Mouse (Mus musculus) midbrain, embryonic 13.5 days (tissue): Measurements from ENCODE around the gene Selenof. TPM values are rescaled to one million over a fixed set of nuclear protein-coding genes. Genes with fewer than 3 reads are reported as not detected.
A peak's percentile ranks its signal among the peaks of the same experiment; 100 is the strongest.

Source experiments
- ATAC-seq: fragments of 200-750 bp; cut with Nextera tagmentation; 2 replicates; pipeline ENCODE4 v1.8.0; 2017; ENCODE audit warnings: mild to moderate bottlenecking, moderate TSS enrichment, moderate library complexity
- H3K27ac ChIP-seq: fragments of 300-500 bp; sonication (generic); 2 replicates; pipeline ENCODE4 v1.5.1; 2015; ENCODE audit warnings: inconsistent platforms, mild to moderate bottlenecking, moderate library complexity
- H3K27me3 ChIP-seq: fragments of 300-500 bp; sonication (generic); 2 replicates; pipeline ENCODE4 v1.6.1; 2015; ENCODE audit warnings: mild to moderate bottlenecking, inconsistent platforms
- H3K36me3 ChIP-seq: fragments of 300-500 bp; sonication (generic); 2 replicates; pipeline ENCODE4 v1.6.1; 2015; ENCODE audit warnings: mild to moderate bottlenecking, inconsistent platforms
- H3K4me1 ChIP-seq: fragments of 300-500 bp; sonication (generic); replicated peaks from 2 replicates; pipeline ENCODE4 v1.6.1; 2015; ENCODE audit warnings: inconsistent platforms
- H3K4me2 ChIP-seq: fragments of 300-500 bp; sonication (generic); replicated peaks from 2 replicates; pipeline ENCODE4 v1.6.1; 2015; ENCODE audit warnings: moderate library complexity, mild to moderate bottlenecking, inconsistent platforms
- H3K4me3 ChIP-seq: fragments of 300-500 bp; sonication (generic); replicated peaks from 2 replicates; pipeline ENCODE4 v1.5.1; 2015; ENCODE audit warnings: mild to moderate bottlenecking, inconsistent platforms
- H3K9ac ChIP-seq: fragments of 300-500 bp; sonication (generic); replicated peaks from 2 replicates; pipeline ENCODE4 v1.6.1; 2015; ENCODE audit warnings: mild to moderate bottlenecking, inconsistent platforms
- H3K9me3 ChIP-seq: fragments of 300-500 bp; sonication (generic); 2 replicates; pipeline ENCODE4 v1.6.1; 2016; ENCODE audit warnings: mild to moderate bottlenecking, inconsistent platforms
- WGBS: fragments of 180-500 bp; shearing (Covaris S2); methylation state at CpG from one replicate; pipeline ENCODE4 v1.1.7; 2015; 5-methylcytosine and 5-hydroxymethylcytosine counted together
- polyA plus RNA-seq: library from polyadenylated mRNA; unstranded; fragments of >200 nt; fragmentation: Nextera tagmentation; extraction: Ambion mirVana; gene quantifications from 2 replicates; pipeline ENCODE4 v1.2.1, GENCODE M21; 2015

The Selenof gene
- polyA plus RNA-seq = 518 and 526 TPM in 2 replicates

DNA sequence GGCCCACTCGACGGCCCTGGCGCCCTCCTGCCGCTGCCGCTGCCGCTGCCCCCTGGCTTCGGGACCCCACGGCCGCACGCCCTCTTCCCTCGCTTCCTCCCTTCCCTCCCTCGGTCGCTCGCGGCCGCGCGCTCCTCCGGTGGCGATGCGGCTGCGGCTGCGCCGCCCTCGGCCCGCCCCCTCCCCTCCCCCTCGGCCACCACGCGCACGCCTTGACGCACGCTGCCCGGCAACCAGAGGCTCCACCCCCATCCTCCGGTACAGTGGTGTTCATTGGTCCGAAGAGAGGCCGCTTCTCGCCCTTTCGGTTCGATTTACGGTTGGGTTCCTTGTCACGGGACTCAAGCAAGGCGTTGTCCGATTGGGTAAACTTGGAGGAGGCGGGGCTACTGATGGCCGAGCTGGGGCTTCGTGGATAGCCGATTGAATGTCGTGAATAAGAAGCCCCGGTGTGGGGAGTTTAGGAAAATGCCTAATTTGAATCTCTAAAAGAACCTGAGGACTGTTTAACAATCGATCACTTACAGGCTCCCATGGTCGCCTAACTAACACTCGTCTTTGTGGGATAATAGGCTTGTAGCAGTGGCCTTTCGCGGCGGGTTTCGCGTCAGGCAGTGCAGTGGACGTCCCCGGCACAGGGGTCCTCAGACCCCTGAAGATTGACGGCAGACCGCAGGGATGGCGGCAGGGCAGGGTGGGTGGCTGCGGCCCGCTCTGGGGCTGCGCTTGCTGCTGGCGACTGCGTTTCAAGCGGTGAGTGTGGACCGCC, at the start of gene Selenof, which contains the start of gene Hs2st1:
Gene Selenof (plus strand): TSS at position 258 of the 769 bp plus-strand sequence.
Gene Hs2st1 (minus strand): TSS at position 135 of the 769 bp plus-strand sequence.
- H3K9ac ChIP-seq = peak within 1 kb of the TSS; percentile 91

DNA sequence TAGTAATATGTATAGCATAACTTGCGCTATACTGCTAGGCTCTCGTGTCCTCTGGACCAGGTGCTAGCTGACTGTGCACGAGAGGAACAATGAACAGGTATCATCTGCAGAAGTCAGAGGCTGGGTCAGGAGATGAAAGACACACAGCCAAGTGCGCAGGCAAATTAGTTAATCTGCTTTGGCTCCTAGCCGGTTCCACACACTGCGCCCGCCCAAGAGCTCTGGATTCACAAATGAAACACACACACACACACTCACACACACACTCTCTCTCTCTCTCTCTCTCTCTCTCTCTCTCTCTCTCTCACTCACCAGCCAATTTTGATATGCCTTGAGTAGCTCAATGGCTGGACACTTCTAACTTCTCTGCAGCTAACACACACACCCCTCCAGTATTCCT, 42.2 kb upstream of the Selenof start:
- H3K4me2 ChIP-seq = no peak overlapping the region
- H3K4me3 ChIP-seq = no peak overlapping the region
- no peak overlapping the region for H3K27ac ChIP-seq
- H3K9ac ChIP-seq = no peak overlapping the region
- no peaks in the 10 kb centered on the region for H3K36me3 ChIP-seq
- peaks cover 21% of the 10 kb centered on the region for H3K4me1 ChIP-seq
- 93% methylated on average over 7 of the region's 7 CpGs for WGBS
- H3K9me3 ChIP-seq = no peaks in the 10 kb centered on the region
- no peaks in the 10 kb centered on the region for H3K27me3 ChIP-seq
- no peak for ATAC-seq

More for the DNA sequence above, at the start of gene Selenof, which contains the start of gene Hs2st1:
- peaks cover 36% of the 10 kb centered on the region for H3K4me1 ChIP-seq
- ATAC-seq = peak; percentile 98
- peak within 1 kb of the TSS; percentile 90 for H3K4me2 ChIP-seq
- no peaks in the 10 kb centered on the region for H3K27me3 ChIP-seq
- peak within 1 kb of the TSS; percentile 95 for H3K27ac ChIP-seq
- WGBS = under 1% methylated on average over 53 of the region's 69 CpGs
- H3K9me3 ChIP-seq = no peaks in the 10 kb centered on the region
- H3K4me3 ChIP-seq = peak within 1 kb of the TSS; percentile 85
- H3K36me3 ChIP-seq = 0 out of 2 replicates have a peak, but pooled peaks cover 3% of the 10 kb centered on the region

DNA sequence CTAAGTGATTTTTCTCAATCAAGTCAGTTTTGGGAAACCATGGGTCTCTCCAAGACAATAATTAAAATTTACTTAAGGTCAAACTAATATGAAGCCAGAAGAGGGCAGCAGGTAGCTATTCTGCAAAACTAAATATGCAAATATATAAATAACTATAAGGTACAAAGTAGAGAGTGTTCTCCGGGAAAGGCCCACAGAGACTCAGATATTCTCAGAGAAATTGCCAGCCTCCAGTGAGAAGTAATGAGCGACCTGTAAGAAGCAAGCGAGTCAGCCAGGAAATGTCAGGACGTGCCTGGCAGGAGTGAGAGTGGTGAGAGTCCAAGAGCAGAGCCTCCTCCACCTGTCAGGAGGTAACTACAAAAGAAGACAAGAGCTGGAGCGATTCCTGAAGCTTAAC, 39.1 kb upstream of the Selenof start:
- ATAC-seq = 0 out of 2 replicates have a peak, but pooled peaks have one; percentile 31
- peaks cover 27% of the 10 kb centered on the region for H3K4me1 ChIP-seq

DNA sequence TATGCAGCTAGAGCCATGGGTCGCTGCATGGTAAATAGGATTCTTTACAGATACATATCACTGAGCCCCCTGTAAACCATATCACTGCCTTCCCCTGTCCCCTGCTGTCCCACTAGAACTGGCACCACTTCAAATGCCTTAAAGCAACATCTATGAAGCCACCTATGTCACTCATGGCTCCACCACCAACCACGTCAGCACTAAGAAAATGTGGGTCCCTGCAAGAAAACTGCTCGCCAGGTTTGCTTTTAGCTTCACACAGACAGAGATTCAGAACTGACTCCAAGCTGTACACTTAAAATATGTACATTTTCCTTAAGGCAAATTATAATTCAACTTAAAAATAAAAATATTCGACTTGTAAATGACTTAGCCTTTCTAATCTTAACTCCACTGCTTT, 35.0 kb upstream of the Selenof start:
- H3K4me3 ChIP-seq = no peak overlapping the region
- H3K9me3 ChIP-seq = no peaks in the 10 kb centered on the region
- no peak overlapping the region for H3K27ac ChIP-seq
- WGBS = 97% methylated on average over 4 of the region's 4 CpGs
- H3K27me3 ChIP-seq = no peaks in the 10 kb centered on the region
- peaks cover 18% of the 10 kb centered on the region for H3K4me1 ChIP-seq
- ATAC-seq = no peak
- no peak overlapping the region for H3K9ac ChIP-seq
- no peaks in the 10 kb centered on the region for H3K36me3 ChIP-seq
- no peak overlapping the region for H3K4me2 ChIP-seq

More for the DNA sequence above, 39.1 kb upstream of the Selenof start:
- Histone ChIP-seq H3K27ac (no peak overlapping the region), H3K9ac (no peak overlapping the region), H3K36me3 (no peaks in the 10 kb centered on the region), H3K9me3 (no peaks in the 10 kb centered on the region), H3K4me2 (no peak overlapping the region), H3K27me3 (no peaks in the 10 kb centered on the region), H3K4me3 (no peak overlapping the region)
- WGBS = 53% methylated on average over 5 of the region's 5 CpGs

DNA sequence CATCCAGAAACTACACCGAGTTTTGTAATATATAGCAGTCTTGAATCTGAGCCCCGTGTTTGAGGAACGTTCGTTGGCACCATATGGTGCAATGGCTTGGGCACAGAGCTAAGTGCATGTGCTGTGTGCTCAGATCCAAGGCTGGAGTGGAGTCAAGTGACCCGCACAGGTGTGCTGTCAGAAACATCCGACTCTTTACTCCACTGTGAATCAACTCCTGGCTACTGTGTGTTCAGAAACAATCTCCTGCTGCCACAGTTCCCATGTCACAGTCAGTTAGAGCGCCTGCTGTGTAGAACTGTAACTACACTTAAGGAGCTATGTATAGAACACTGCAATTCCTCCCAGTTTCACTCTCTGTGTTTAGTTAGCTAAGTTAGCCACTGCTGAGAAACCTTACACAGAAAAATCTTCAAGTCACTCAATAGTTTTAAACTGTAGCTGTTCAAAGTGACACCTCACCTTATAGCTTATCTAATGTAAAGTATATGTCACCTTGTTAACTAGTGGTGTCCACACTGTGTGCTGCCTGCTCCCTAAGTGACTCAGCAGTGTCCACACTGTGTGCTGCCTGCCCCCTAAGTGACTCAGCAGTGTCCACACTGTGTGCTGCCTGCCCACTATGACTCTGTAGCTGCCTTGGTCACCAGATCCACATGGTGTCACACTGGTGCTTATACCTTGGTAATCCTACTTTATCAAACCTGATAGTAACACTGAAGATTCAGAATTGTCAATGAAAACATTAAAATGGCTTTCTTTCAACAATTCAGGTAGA, 32.8 kb upstream of the Selenof start:
- WGBS = 91% methylated on average over 7 of the region's 7 CpGs
- Histone ChIP-seq H3K9me3 (no peaks in the 10 kb centered on the region), H3K36me3 (no peaks in the 10 kb centered on the region), H3K4me2 (no peak overlapping the region), H3K4me3 (no peak overlapping the region), H3K27me3 (no peaks in the 10 kb centered on the region), H3K9ac (no peak overlapping the region), H3K4me1 (peaks cover 13% of the 10 kb centered on the region), H3K27ac (no peak overlapping the region)
- no peak for ATAC-seq

DNA sequence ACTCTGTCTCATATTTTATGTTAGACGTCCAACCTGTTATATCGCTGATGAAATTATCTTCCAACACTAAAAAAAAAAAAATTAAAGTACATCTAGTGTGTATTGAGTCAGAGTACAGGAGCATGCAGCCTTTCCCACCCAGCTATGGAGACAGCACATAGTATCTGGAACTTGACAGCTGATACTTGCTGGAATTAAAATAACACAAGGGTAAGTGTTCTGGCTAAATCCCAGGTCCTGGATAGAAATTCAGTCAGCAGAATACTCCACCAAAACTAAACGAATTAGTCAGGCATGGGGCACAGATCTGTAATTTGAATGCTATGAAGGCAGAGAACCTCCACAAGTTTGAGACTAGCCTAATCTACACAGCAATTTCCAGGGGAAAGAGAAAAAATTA, 31.1 kb upstream of the Selenof start:
- Histone ChIP-seq H3K4me2 (no peak overlapping the region), H3K27ac (no peak overlapping the region), H3K4me1 (peaks cover 9% of the 10 kb centered on the region), H3K9me3 (no peaks in the 10 kb centered on the region), H3K4me3 (no peak overlapping the region), H3K27me3 (no peaks in the 10 kb centered on the region), H3K9ac (no peak overlapping the region), H3K36me3 (no peaks in the 10 kb centered on the region)
- 82% methylated on average over 3 of the region's 3 CpGs for WGBS
- ATAC-seq = no peak

DNA sequence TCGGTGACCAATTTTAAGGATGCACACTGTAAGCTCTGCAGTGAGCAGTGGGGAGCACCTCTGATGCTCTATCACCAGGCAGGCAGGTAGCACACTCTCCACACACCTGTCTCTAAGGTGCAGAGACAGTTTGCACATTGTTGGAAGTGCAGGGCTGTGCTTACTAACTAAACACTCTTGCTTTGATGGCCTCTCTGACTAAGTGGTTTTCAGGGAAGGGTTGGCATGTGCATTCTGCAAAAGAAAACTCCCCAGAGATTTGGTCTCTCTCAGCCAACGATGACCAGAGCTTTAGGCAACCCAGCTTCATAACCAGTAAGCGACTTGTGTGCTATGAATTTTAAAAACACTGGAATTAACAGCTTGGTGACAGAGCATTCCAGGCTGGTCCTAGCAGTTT, 29.3 kb upstream of the Selenof start:
- Histone ChIP-seq H3K27ac (no peak overlapping the region), H3K4me3 (no peak overlapping the region), H3K4me1 (peaks cover 15% of the 10 kb centered on the region), H3K9me3 (no peaks in the 10 kb centered on the region), H3K4me2 (no peak overlapping the region), H3K9ac (no peak overlapping the region), H3K27me3 (no peaks in the 10 kb centered on the region), H3K36me3 (no peaks in the 10 kb centered on the region)
- no peak for ATAC-seq
- WGBS = 80% methylated on average over 3 of the region's 3 CpGs

DNA sequence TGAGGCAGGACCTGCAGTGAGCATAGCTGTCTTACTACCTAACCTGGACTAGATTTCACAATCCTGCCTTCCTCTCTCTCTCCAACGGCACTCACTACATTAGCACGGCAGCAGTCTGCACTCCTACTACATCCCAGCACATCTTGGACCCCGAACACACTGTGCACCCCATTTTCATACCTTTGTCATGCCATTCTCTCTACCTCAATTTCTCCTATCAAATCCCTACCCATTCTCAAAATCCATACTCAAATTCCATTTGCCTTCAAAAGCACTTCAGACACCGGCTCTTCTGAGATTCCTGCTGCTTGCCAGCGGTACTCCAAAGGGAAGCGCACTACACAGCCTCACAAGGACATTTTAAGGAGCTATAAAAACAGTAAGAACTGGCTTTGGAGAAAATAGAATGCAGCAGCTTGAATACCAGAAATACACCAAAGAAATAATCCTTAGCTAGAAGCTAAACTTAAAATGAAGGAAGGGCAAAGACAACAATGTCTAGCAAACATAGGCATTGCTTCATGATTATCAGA, 28.1 kb upstream of the Selenof start:
- no peaks in the 10 kb centered on the region for H3K27me3 ChIP-seq
- H3K4me3 ChIP-seq = no peak overlapping the region
- WGBS = 79% methylated on average over 6 of the region's 6 CpGs
- H3K9me3 ChIP-seq = no peaks in the 10 kb centered on the region
- no peak for ATAC-seq
- no peak overlapping the region for H3K27ac ChIP-seq
- H3K36me3 ChIP-seq = no peaks in the 10 kb centered on the region
- H3K4me1 ChIP-seq = peaks cover 25% of the 10 kb centered on the region
- no peak overlapping the region for H3K9ac ChIP-seq
- no peak overlapping the region for H3K4me2 ChIP-seq

DNA sequence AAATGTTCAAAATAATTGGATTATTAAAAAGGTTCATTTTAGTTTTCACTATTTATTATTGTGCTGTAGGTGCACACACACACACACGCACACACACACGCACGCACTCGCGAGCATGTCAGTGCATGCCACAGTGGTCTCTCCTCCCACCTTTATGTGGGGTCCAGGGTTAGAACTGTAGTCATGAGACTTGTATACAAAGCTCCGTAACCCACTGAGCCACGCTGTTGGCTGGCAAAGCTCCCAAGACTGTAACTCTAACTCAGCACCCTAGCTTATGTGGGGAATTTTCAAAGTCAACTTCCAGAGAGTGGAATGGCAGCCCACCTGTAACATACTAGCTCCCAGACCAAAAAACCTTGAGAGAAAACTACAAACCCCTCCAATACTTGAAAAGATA, 25.0 kb upstream of the Selenof start:
- H3K9ac ChIP-seq = no peak overlapping the region
- WGBS = 90% methylated on average over 7 of the region's 7 CpGs
- no peaks in the 10 kb centered on the region for H3K27me3 ChIP-seq
- H3K36me3 ChIP-seq = no peaks in the 10 kb centered on the region
- H3K4me2 ChIP-seq = no peak overlapping the region
- no peak overlapping the region for H3K27ac ChIP-seq
- no peaks in the 10 kb centered on the region for H3K9me3 ChIP-seq
- H3K4me1 ChIP-seq = peaks cover 31% of the 10 kb centered on the region
- no peak for ATAC-seq
- H3K4me3 ChIP-seq = no peak overlapping the region

DNA sequence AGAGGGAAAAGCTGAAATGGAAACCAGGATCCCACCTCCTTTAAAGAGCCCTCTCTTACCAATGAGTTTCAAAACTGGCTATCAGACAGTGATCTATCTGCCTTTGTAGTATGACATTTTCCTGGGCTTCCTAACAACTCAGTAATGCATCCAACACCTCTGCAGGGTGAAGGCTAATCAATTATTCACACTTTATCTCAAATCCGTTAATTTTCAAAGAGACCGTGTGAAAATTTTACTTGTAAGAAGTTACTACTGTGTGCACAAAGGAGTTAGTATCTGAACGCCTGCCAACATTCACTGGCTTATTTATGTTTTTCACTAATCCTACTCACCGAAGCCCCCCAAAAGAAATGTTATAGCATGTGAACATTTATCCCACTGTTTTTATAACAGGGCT, 24.3 kb upstream of the Selenof start:
- Histone ChIP-seq H3K27me3 (no peaks in the 10 kb centered on the region), H3K9me3 (no peaks in the 10 kb centered on the region), H3K9ac (no peak overlapping the region), H3K4me1 (peaks cover 31% of the 10 kb centered on the region), H3K4me3 (no peak overlapping the region), H3K36me3 (no peaks in the 10 kb centered on the region), H3K4me2 (no peak overlapping the region), H3K27ac (no peak overlapping the region)
- ATAC-seq = peak; percentile 25; the same call in 1 of the 2 replicates
- WGBS = 22% methylated on average over 4 of the region's 4 CpGs

DNA sequence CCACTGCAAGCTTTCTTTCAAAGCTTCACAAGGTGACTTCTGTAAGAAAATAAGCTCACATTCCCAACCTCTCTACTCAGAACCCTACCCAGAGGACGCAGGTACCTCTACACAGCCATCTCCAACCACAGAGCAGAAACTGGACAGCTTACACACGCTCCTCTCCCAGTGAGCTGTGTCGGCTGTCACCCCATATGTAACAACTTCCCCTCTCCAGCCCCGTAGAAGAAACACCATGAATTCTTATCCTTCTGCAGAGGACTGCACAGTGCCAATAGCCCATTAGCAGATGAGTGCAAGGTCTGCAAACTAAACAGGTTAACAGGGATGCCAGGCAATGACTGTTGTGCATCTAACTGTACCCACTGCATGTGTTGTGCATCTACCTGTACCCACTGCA, 23.6 kb upstream of the Selenof start:
- Histone ChIP-seq H3K36me3 (no peaks in the 10 kb centered on the region), H3K4me2 (no peak overlapping the region), H3K27ac (no peak overlapping the region), H3K9me3 (no peaks in the 10 kb centered on the region), H3K9ac (no peak overlapping the region), H3K4me3 (no peak overlapping the region), H3K27me3 (no peaks in the 10 kb centered on the region), H3K4me1 (peaks cover 37% of the 10 kb centered on the region)
- 58% methylated on average over 4 of the region's 4 CpGs for WGBS
- ATAC-seq = no peak
